Mouse (Mus musculus): ENCODE data around the gene Disp1. TPM values are rescaled to one million over a fixed set of nuclear protein-coding genes. Genes with fewer than 3 reads are reported as not detected.

Disp1 gene
- total and polyA plus RNA-seq, 2 experiments from 2014 or later: 6.3 to 7.2 TPM

- DNase-seq: no peak
- H3K4me1 ChIP-seq (ENCODE audit: insufficient read depth): no peaks in the 10 kb centered on the region
- no peak for TF ChIP-seq CTCF (IDR thresholded peaks at IDR 0.05; ENCODE audit: low read depth)
Measured at GRCm38 (mm10) chr1:183207623-183208022, 13.7 kb downstream of the Disp1 start.

GRCm38 (mm10) chr1:183207141-183207540 lies 14.2 kb downstream of the Disp1 start:
- Histone ChIP-seq H3K4me3 (ENCODE audit: low read depth, low read length) (no peak overlapping the region), H3K9ac (no peak overlapping the region), H3K27ac (ENCODE audit: low read depth, low read length) (no peak overlapping the region), H3K36me3 (ENCODE audit: insufficient read depth) (no peaks in the 10 kb centered on the region), H3K9me3 (ENCODE audit: low read length) (no peaks in the 10 kb centered on the region), H3K4me2 (ENCODE audit: low read depth) (no peak overlapping the region), H3K4me1 (ENCODE audit: insufficient read depth) (no peaks in the 10 kb centered on the region), H3K27me3 (ENCODE audit: insufficient read depth, low read length) (no peaks in the 10 kb centered on the region)
- ATAC-seq (no peak), DNase-seq (no peak)
- 94% methylated on average over 3 of the region's 3 CpGs for WGBS
- no peak for TF ChIP-seq CTCF (IDR thresholded peaks at IDR 0.05; ENCODE audit: low read depth)

More at GRCm38 (mm10) chr1:183207623-183208022, 13.7 kb downstream of the Disp1 start:
- H3K4me2 ChIP-seq (ENCODE audit: low read depth): no peak overlapping the region
- 92% methylated on average over 6 of the region's 6 CpGs for WGBS
- H3K9me3 ChIP-seq (ENCODE audit: low read length): no peaks in the 10 kb centered on the region
- H3K9ac ChIP-seq: no peak overlapping the region
- H3K27ac ChIP-seq (ENCODE audit: low read depth, low read length): no peak overlapping the region
- no peak overlapping the region for H3K4me3 ChIP-seq (ENCODE audit: low read depth, low read length)
- H3K36me3 ChIP-seq (ENCODE audit: insufficient read depth): no peaks in the 10 kb centered on the region
- H3K27me3 ChIP-seq (ENCODE audit: insufficient read depth, low read length): no peaks in the 10 kb centered on the region
- ATAC-seq: no peak

- H3K36me3 ChIP-seq (ENCODE audit: insufficient read depth): no peaks in the 10 kb centered on the region
- H3K27ac ChIP-seq (ENCODE audit: low read depth, low read length): no peak overlapping the region
- no peaks in the 10 kb centered on the region for H3K27me3 ChIP-seq (ENCODE audit: insufficient read depth, low read length)
- TF ChIP-seq CTCF (IDR thresholded peaks at IDR 0.05; ENCODE audit: low read depth): no peak
- H3K4me2 ChIP-seq (ENCODE audit: low read depth): no peak overlapping the region
- WGBS: 87% methylated on average over 5 of the region's 5 CpGs
- DNase-seq (no peak), ATAC-seq (no peak)
- no peaks in the 10 kb centered on the region for H3K4me1 ChIP-seq (ENCODE audit: insufficient read depth)
- no peaks in the 10 kb centered on the region for H3K9me3 ChIP-seq (ENCODE audit: low read length)
- no peak overlapping the region for H3K4me3 ChIP-seq (ENCODE audit: low read depth, low read length)
- no peak overlapping the region for H3K9ac ChIP-seq
Measured at GRCm38 (mm10) chr1:183200926-183201325, 20.4 kb downstream of the Disp1 start.

- Histone ChIP-seq H3K4me1 (ENCODE audit: insufficient read depth) (no peaks in the 10 kb centered on the region; the same call in 1 of the 2 replicates), H3K4me3 (ENCODE audit: low read depth, low read length) (no peak overlapping the region), H3K27me3 (ENCODE audit: insufficient read depth, low read length) (no peaks in the 10 kb centered on the region), H3K9me3 (ENCODE audit: low read length) (no peaks in the 10 kb centered on the region), H3K36me3 (ENCODE audit: insufficient read depth) (no peaks in the 10 kb centered on the region), H3K9ac (no peak overlapping the region), H3K4me2 (ENCODE audit: low read depth) (no peak overlapping the region), H3K27ac (ENCODE audit: low read depth, low read length) (no peak overlapping the region)
- no peak for TF ChIP-seq CTCF (IDR thresholded peaks at IDR 0.05; ENCODE audit: low read depth)
- DNase-seq: no peak
- ATAC-seq: no peak
- WGBS: 72% methylated on average over 18 of the region's 18 CpGs
Measured at GRCm38 (mm10) chr1:183194763-183195162, 26.6 kb downstream of the Disp1 start.

GRCm38 (mm10) chr1:183194151-183194550 lies 27.2 kb downstream of the Disp1 start:
- DNase-seq (peak; percentile 56), ATAC-seq (no peak)
- H3K4me2 ChIP-seq (ENCODE audit: low read depth): no peak overlapping the region
- H3K9ac ChIP-seq: no peak overlapping the region
- H3K9me3 ChIP-seq (ENCODE audit: low read length): no peaks in the 10 kb centered on the region
- no peaks in the 10 kb centered on the region for H3K27me3 ChIP-seq (ENCODE audit: insufficient read depth, low read length)
- no peaks in the 10 kb centered on the region; the same call in 1 of the 2 replicates for H3K4me1 ChIP-seq (ENCODE audit: insufficient read depth)
- TF ChIP-seq CTCF (IDR thresholded peaks at IDR 0.05; ENCODE audit: low read depth): no peak
- 24% methylated on average over 5 of the region's 5 CpGs for WGBS
- H3K4me3 ChIP-seq (ENCODE audit: low read depth, low read length): no peak overlapping the region
- no peak overlapping the region for H3K27ac ChIP-seq (ENCODE audit: low read depth, low read length)
- H3K36me3 ChIP-seq (ENCODE audit: insufficient read depth): no peaks in the 10 kb centered on the region

GRCm38 (mm10) chr1:183191398-183191797 lies 29.9 kb downstream of the Disp1 start:
- DNase-seq: peak; percentile 10

GRCm38 (mm10) chr1:183190456-183190855 lies 30.9 kb downstream of the Disp1 start:
- no peak for DNase-seq
- ATAC-seq: no peak
- Histone ChIP-seq H3K27me3 (ENCODE audit: insufficient read depth, low read length) (no peaks in the 10 kb centered on the region), H3K9me3 (ENCODE audit: low read length) (no peaks in the 10 kb centered on the region), H3K27ac (ENCODE audit: low read depth, low read length) (no peak overlapping the region), H3K36me3 (ENCODE audit: insufficient read depth) (no peaks in the 10 kb centered on the region), H3K4me1 (ENCODE audit: insufficient read depth) (no peaks in the 10 kb centered on the region; the same call in 1 of the 2 replicates), H3K9ac (no peak overlapping the region), H3K4me2 (ENCODE audit: low read depth) (no peak overlapping the region), H3K4me3 (ENCODE audit: low read depth, low read length) (no peak overlapping the region)
- 70% methylated on average over 9 of the region's 9 CpGs for WGBS
- TF ChIP-seq CTCF (IDR thresholded peaks at IDR 0.05; ENCODE audit: low read depth): no peak

More at GRCm38 (mm10) chr1:183191398-183191797, 29.9 kb downstream of the Disp1 start:
- no peak for ATAC-seq
- Histone ChIP-seq H3K27ac (ENCODE audit: low read depth, low read length) (no peak overlapping the region), H3K9ac (no peak overlapping the region), H3K27me3 (ENCODE audit: insufficient read depth, low read length) (no peaks in the 10 kb centered on the region), H3K36me3 (ENCODE audit: insufficient read depth) (no peaks in the 10 kb centered on the region), H3K4me1 (ENCODE audit: insufficient read depth) (no peaks in the 10 kb centered on the region; the same call in 1 of the 2 replicates), H3K9me3 (ENCODE audit: low read length) (no peaks in the 10 kb centered on the region), H3K4me2 (ENCODE audit: low read depth) (no peak overlapping the region), H3K4me3 (ENCODE audit: low read depth, low read length) (no peak overlapping the region)
- 50% methylated on average over 10 of the region's 10 CpGs for WGBS
- no peak for TF ChIP-seq CTCF (IDR thresholded peaks at IDR 0.05; ENCODE audit: low read depth)
